Mouse (Mus musculus) thymus, adult 2 months (tissue): ENCODE measurements at regions not wholly inside any gene's neighbourhood (a gene's known extent, or its start where the extent isn't known, plus 50 kb on each side); places are given as distances from the start of the nearest gene placed in this dataset.

Experiments used
- DNase-seq: peaks from one replicate; pipeline ENCODE4 v3.0.0; 2021
- H3K27ac ChIP-seq: fragments of 200-500 bp; 2 replicates; pipeline ENCODE4 v1.5.1; 2012; ENCODE audit warnings: low read length, control low read depth; ENCODE audit not compliant: control insufficient read depth, insufficient read depth
- H3K27me3 ChIP-seq: fragments of 200-500 bp; 2 replicates; pipeline ENCODE4 v1.6.1; 2012; ENCODE audit warnings: mild to moderate bottlenecking, low read length, moderate library complexity, mixed read lengths; ENCODE audit not compliant: control insufficient read depth, insufficient read depth
- H3K36me3 ChIP-seq: fragments of 200-500 bp; 2 replicates; pipeline ENCODE4 v1.6.1; 2012; ENCODE audit warnings: mild to moderate bottlenecking, low read length, moderate library complexity; ENCODE audit not compliant: control insufficient read depth, insufficient read depth
- H3K4me1 ChIP-seq: fragments of 200-500 bp; replicated peaks from 2 replicates; pipeline ENCODE4 v1.6.1; 2012; ENCODE audit warnings: low read length; ENCODE audit not compliant: control insufficient read depth, insufficient read depth
- H3K4me3 ChIP-seq: fragments of 200-500 bp; 2 replicates; pipeline ENCODE4 v1.5.1; 2012; ENCODE audit warnings: mild to moderate bottlenecking, low read length, control low read depth, moderate library complexity; ENCODE audit not compliant: control insufficient read depth, insufficient read depth
- CTCF ChIP-seq: fragments of 200-500 bp; IDR thresholded peaks from 2 replicates; pipeline ENCODE4 v1.5.1; 2012; ENCODE audit warnings: mild to moderate bottlenecking, control low read depth, low read length, moderate library complexity, borderline replicate concordance; ENCODE audit not compliant: control insufficient read depth, poor library complexity, insufficient read depth; ENCODE audit errors: extremely low read depth
- POLR2A ChIP-seq: fragments of 200-500 bp; IDR thresholded peaks from 2 replicates; pipeline ENCODE4 v1.6.1; 2012; ENCODE audit warnings: mild to moderate bottlenecking, low read length, control low read depth, moderate library complexity; ENCODE audit not compliant: control insufficient read depth, poor library complexity, insufficient read depth; ENCODE audit errors: extremely low read depth
- WGBS: fragments of 180-500 bp; shearing (Covaris S2); methylation state at CpG from one replicate; pipeline ENCODE4 v1.1.7; 2018; 5-methylcytosine and 5-hydroxymethylcytosine counted together

DNA sequence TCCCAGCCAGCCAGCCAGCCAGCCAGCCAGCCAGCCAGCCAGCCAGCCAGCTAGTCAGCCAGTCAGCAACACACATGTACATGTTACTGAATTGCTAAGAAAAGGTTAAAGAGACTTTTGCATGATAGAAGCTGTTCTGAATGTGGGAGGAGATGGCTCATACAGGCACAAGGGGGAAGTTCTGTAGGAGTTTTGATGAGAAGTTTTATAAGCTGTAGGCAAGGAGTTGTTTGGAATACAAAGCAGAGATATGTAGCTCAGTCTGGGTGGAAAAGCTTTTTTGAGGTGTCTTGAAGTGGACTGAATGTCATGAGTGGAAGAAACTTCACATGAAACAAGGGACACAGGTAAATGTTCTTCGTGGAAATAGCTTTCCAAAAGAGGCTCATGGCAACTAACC, 157.8 kb upstream of the Slc39a10 start:
- H3K27ac ChIP-seq = no peak overlapping the region
- DNase-seq = no peak
- H3K4me3 ChIP-seq = no peak overlapping the region
- H3K27me3 ChIP-seq = no peaks in the 10 kb centered on the region
- 67% methylated on average over 1 of the region's 1 CpGs for WGBS
- no peaks in the 10 kb centered on the region for H3K4me1 ChIP-seq
- TF ChIP-seq CTCF (no peak), POLR2A (no peak)
- no peaks in the 10 kb centered on the region for H3K36me3 ChIP-seq

DNA sequence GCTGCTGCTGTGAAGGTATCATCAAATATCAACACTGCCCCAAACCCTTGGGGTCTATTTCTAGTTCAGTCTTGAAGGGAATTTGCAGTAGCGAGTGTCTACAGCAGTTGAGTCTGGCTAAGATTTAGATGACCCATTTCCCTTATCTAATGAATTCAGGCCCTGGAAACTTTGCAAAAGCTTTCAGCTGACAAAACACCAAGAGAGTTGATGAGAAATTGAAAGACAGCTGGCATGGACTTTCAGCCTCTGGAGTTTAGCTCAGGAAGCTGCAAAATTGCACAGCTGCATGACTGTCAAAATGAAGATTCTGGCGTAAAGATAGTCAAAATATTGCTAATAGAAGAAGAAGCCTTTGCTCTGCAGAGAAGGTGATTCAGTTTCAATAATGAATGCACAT, 144.9 kb upstream of the Slc39a10 start:
- Histone ChIP-seq H3K27ac (no peak overlapping the region), H3K4me3 (no peak overlapping the region), H3K4me1 (no peaks in the 10 kb centered on the region), H3K36me3 (no peaks in the 10 kb centered on the region), H3K27me3 (no peaks in the 10 kb centered on the region)
- DNase-seq = no peak
- no peak for TF ChIP-seq POLR2A
- 91% methylated on average over 2 of the region's 2 CpGs for WGBS

DNA sequence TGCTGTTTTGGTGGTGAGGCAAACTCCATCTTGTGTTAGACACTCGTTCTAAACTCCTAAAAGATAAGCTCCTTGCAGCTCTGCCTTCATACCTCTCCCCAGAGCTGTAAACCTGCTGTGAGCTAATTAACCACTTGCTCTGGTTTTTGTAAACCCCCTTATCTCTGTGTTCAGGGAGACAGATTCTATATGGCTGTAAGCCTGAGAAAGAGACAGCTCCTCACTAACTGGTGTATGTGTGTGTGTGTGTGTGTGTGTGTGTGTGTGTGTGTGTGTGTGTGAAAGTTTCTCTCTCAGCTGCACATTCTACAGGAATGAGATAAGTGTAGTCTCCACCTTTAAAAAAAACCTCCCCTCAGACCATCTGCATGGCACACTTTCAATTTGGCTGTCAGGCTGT, 126.7 kb upstream of the Slc39a10 start:
- H3K4me1 ChIP-seq = no peaks in the 10 kb centered on the region
- H3K4me3 ChIP-seq = no peak overlapping the region
- H3K36me3 ChIP-seq = no peaks in the 10 kb centered on the region
- 43% methylated on average over 1 of the region's 1 CpGs for WGBS
- no peaks in the 10 kb centered on the region for H3K27me3 ChIP-seq
- H3K27ac ChIP-seq = no peak overlapping the region
- TF ChIP-seq POLR2A = no peak
- no peak for TF ChIP-seq CTCF
- DNase-seq = no peak

DNA sequence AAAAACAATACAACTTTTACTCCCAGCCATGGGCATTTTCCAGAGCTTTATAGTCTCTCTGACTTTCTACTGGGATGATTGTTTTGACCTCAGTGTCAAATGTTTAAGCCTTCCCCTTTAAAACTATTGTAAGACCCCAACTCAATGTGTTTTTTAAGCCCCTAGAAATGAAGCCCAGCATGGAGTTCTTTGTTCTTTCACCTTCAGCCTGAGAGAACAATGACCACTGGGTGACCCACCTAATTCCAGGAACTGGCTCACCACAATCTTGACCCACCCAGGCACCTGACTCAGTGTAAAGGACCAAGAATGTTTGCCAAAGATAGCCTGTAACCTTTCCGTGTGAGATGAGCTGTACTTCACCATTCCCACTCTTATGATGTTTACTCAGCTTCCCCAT, 121.9 kb upstream of the Slc39a10 start:
- Histone ChIP-seq H3K36me3 (no peaks in the 10 kb centered on the region), H3K27me3 (no peaks in the 10 kb centered on the region), H3K4me3 (no peak overlapping the region), H3K27ac (no peak overlapping the region), H3K4me1 (no peaks in the 10 kb centered on the region)
- TF ChIP-seq POLR2A (no peak), CTCF (no peak)
- 82% methylated on average over 1 of the region's 1 CpGs for WGBS
- no peak for DNase-seq

DNA sequence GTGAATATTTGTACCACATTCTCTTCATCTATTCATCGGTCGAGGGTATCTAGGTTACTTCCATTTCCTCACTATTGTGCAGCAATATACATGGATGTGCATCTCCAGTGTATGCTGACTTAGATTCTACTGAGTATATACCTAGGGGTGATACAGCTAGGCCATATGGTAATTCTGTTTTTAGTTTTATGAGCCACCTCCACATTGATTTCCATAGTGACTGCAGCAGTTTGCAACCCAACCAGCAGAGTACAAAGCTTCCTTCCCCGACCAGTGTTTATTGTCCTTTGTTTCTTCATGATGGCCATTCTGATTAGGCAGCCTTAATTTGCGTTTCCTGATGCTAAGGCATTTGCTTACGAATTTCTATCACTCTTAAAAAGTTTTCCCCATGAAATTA, 111.1 kb upstream of the Slc39a10 start:
- no peak for DNase-seq
- Histone ChIP-seq H3K4me3 (no peak overlapping the region), H3K36me3 (no peaks in the 10 kb centered on the region), H3K27ac (no peak overlapping the region), H3K4me1 (no peaks in the 10 kb centered on the region), H3K27me3 (no peaks in the 10 kb centered on the region)
- WGBS = 75% methylated on average over 5 of the region's 5 CpGs
- TF ChIP-seq CTCF (no peak), POLR2A (no peak)

DNA sequence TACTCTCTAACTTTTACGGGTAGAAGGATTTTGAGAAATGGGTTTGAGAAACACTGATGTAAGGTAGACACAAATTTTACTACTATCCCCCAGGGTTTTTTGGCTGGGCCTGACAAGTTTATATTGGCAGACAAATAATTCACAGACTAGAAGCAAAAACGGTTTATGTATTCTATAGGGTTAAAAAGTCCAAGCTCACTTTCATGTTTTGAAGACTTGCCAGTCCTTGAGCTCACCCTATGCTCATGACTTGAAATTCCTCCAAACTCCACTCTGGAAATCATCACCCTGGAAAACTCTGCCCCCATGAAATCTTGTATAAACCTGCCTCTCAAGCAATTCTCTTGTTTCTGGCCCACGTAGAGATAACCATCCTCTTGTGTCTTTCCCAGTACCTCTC, 106.7 kb upstream of the Slc39a10 start:
- WGBS = 86% methylated on average over 3 of the region's 3 CpGs
- Histone ChIP-seq H3K4me3 (no peak overlapping the region), H3K36me3 (no peaks in the 10 kb centered on the region), H3K27me3 (no peaks in the 10 kb centered on the region), H3K4me1 (no peaks in the 10 kb centered on the region), H3K27ac (no peak overlapping the region)
- TF ChIP-seq POLR2A (no peak), CTCF (no peak)
- DNase-seq = no peak

DNA sequence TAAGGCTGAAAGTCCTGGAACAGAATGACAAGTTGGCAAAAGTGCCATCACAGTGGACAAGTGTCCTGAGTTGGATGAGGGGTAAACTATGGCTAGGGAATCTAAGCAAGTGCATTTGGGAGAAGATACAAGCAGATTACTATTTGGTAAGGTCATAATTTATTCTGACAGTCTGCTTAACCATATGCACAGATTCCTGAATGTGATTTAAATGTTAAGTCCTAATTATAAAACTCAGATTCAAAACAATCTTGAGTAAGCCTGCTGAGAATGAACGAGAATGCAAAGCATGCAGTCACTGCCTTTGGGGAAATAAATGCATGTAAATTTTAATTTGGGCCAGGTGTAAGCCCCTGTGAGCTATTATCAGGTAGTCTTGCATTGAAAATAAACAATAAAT, 93.3 kb upstream of the Slc39a10 start:
- Histone ChIP-seq H3K4me3 (no peak overlapping the region), H3K36me3 (no peaks in the 10 kb centered on the region), H3K4me1 (no peaks in the 10 kb centered on the region), H3K27me3 (no peaks in the 10 kb centered on the region), H3K27ac (no peak overlapping the region)
- 85% methylated on average over 1 of the region's 1 CpGs for WGBS
- TF ChIP-seq CTCF = no peak
- TF ChIP-seq POLR2A = no peak
- no peak for DNase-seq

DNA sequence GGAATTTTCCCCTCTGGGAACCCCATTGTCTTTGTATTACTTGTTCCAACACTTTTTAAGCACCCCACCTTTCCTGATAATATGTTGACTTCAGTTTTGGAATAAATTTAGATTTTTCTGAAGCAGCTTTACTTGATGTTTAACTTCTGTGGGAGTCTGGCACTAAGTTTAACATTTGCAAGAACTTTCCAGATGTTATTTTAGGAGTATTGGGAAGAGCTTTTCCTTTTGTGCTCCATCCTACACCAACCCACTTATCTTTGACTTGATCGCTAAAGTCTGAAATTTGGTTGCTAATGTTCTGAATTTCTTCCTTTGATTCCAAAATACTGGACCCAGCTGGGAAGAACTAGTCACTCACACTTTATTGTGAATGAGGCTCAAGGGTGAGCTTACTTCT, 90.4 kb upstream of the Slc39a10 start:
- no peaks in the 10 kb centered on the region for H3K4me1 ChIP-seq
- no peak overlapping the region for H3K4me3 ChIP-seq
- DNase-seq = no peak
- no peak for TF ChIP-seq CTCF
- TF ChIP-seq POLR2A = no peak
- H3K27ac ChIP-seq = no peak overlapping the region
- no peaks in the 10 kb centered on the region for H3K27me3 ChIP-seq
- 96% methylated on average over 1 of the region's 1 CpGs for WGBS
- no peaks in the 10 kb centered on the region for H3K36me3 ChIP-seq
